Mouse (Mus musculus) lung, embryonic 15.5 days (tissue): ENCODE measurements around the gene Macf1. TPM values are rescaled to one million over a fixed set of nuclear protein-coding genes. Genes with fewer than 3 reads are reported as not detected.
"Not testable (repeated sequence)": the region's sequence is repeated elsewhere in the genome, so short reads cannot be mapped to it uniquely, and the experiment has no call there.

Source experiments
- ATAC-seq: fragments of 200-750 bp; cut with Nextera tagmentation; 2 replicates; pipeline ENCODE4 v1.8.0; 2017; ENCODE audit warnings: moderate number of reproducible peaks, borderline replicate concordance; ENCODE audit not compliant: low FRiP score, low TSS enrichment; ENCODE audit errors: extremely low read depth
- H3K27ac ChIP-seq: fragments of 300-500 bp; sonication (generic); 2 replicates; pipeline ENCODE4 v1.5.1; 2015; ENCODE audit warnings: moderate library complexity, mild to moderate bottlenecking, inconsistent platforms
- H3K27me3 ChIP-seq: fragments of 300-500 bp; sonication (generic); 2 replicates; pipeline ENCODE4 v1.6.1; 2015; ENCODE audit warnings: inconsistent platforms
- H3K36me3 ChIP-seq: fragments of 300-500 bp; sonication (generic); 2 replicates; pipeline ENCODE4 v1.6.1; 2015; ENCODE audit warnings: inconsistent platforms
- H3K4me1 ChIP-seq: fragments of 300-500 bp; sonication (generic); 2 replicates; pipeline ENCODE4 v1.6.1; 2015; ENCODE audit warnings: inconsistent platforms
- H3K4me2 ChIP-seq: fragments of 300-500 bp; sonication (generic); 2 replicates; pipeline ENCODE4 v1.6.1; 2015; ENCODE audit warnings: inconsistent platforms, mild to moderate bottlenecking, moderate library complexity
- H3K4me3 ChIP-seq: fragments of 300-500 bp; sonication (generic); 2 replicates; pipeline ENCODE4 v1.5.1; 2015; ENCODE audit warnings: mild to moderate bottlenecking, inconsistent platforms
- H3K9ac ChIP-seq: fragments of 300-500 bp; sonication (generic); 2 replicates; pipeline ENCODE4 v1.6.1; 2015; ENCODE audit warnings: inconsistent platforms
- H3K9me3 ChIP-seq: fragments of 300-500 bp; sonication (generic); 2 replicates; pipeline ENCODE4 v1.6.1; 2016; ENCODE audit warnings: inconsistent platforms
- WGBS: fragments of 180-500 bp; shearing (Covaris S2); methylation state at CpG from one replicate; pipeline ENCODE4 v1.1.7; 2015; 5-methylcytosine and 5-hydroxymethylcytosine counted together
- polyA plus RNA-seq: library from polyadenylated mRNA; unstranded; fragments of >200 nt; fragmentation: Nextera tagmentation; extraction: Ambion mirVana; gene quantifications from 2 replicates; pipeline ENCODE4 v1.2.1, GENCODE M21; 2015

Macf1 gene
- polyA plus RNA-seq, 1 experiment from 2014 or later: 73.1 TPM

DNA sequence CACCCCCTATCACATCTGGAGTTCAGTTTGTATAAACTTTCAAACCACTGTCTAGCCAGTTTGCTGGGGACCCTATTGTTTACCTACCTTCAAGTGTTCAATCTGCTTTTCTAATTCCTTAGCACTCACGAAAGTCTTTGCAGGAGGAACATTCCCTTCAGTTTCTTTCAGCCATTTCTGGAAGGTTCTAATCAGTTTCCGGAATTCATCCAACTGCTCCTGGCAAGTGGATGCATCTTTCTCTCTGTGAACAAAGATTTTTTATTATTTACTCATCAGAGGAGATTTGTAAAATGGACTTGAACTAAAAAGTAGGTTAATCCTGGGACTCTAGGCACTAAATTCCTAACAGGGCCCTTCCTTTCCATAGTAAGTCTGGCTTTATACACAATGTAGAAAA is 236.1 kb downstream of the Macf1 start:
- no peak for ATAC-seq
- Histone ChIP-seq H3K27ac (no peak overlapping the region), H3K4me2 (no peak overlapping the region), H3K4me1 (no peaks in the 10 kb centered on the region), H3K4me3 (no peak overlapping the region), H3K9ac (no peak overlapping the region), H3K27me3 (no peaks in the 10 kb centered on the region), H3K36me3 (peaks cover 73% of the 10 kb centered on the region), H3K9me3 (no peaks in the 10 kb centered on the region)
- 81% methylated on average over 2 of the region's 2 CpGs for WGBS

DNA sequence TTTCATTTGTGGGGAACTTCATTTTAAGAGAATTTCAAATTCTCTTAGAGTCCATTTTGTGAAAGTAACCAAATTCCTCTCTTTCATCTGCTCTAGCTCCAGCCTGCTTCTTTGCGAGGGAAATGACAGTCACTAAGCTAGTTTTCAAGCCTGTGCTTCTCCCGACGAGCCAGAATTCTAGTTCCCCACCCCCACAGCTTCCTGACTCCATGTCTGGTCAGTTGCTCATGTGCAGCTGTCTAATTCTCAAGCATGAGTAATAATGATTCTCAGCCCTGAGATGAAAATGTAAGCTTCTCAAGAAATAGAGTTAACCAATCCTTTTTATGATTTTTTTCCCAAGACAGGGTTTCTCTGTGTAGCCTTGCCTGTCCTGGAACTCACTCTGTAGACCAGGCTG is 236.9 kb downstream of the Macf1 start:
- Histone ChIP-seq H3K36me3 (peaks cover 66% of the 10 kb centered on the region), H3K4me2 (no peak overlapping the region), H3K27ac (no peak overlapping the region), H3K9ac (no peak overlapping the region), H3K27me3 (no peaks in the 10 kb centered on the region), H3K4me3 (no peak overlapping the region), H3K4me1 (no peaks in the 10 kb centered on the region), H3K9me3 (no peaks in the 10 kb centered on the region)
- WGBS: 39% methylated on average over 3 of the region's 3 CpGs
- no peak for ATAC-seq

DNA sequence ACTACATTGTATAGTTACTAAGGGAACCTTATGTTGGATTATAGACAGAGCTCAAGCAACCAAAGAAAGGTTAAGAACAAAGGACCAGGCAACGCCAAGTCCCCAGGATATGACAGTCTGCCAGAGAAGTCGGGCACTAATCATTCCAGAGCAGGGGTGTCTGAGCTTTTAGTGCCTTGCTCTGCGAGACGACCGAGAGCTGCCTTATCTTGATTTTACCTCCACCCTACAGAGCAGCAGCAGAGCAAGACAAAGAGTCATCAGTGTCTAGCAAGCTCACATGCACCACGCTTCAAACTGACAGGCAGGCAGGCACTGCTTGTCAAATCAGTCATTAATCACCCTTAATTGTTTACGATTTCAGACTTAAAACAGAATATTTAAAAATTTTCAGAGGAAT is 237.4 kb downstream of the Macf1 start:
- H3K4me3 ChIP-seq: no peak overlapping the region
- no peaks in the 10 kb centered on the region for H3K9me3 ChIP-seq
- no peaks in the 10 kb centered on the region for H3K4me1 ChIP-seq
- 31% methylated on average over 7 of the region's 7 CpGs for WGBS
- H3K4me2 ChIP-seq: no peak overlapping the region
- H3K27me3 ChIP-seq: no peaks in the 10 kb centered on the region
- ATAC-seq: no peak
- H3K9ac ChIP-seq: no peak overlapping the region
- H3K36me3 ChIP-seq: peaks cover 61% of the 10 kb centered on the region
- no peak overlapping the region for H3K27ac ChIP-seq

DNA sequence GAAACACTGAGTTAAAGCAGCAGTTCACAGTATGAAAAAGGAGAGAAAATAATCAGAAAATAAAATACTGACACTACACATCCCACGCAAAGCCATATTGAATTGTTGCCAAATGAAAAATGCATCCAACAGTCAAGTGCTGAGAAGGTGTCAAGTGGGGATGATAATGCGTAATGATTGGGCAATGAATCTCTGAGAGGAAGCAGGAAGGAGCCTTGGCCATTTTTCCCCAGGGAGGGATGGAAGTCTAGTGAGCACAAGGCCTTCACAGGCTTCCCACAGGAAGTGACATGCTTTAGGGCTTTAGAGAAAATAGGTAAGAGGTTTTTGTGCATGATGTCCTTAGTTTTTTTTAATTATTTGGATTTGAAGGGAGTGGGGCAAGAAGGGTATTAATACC is 237.9 kb downstream of the Macf1 start:
- not testable (repeated sequence) for H3K27me3 ChIP-seq, H3K9ac ChIP-seq, H3K4me3 ChIP-seq, H3K4me2 ChIP-seq, H3K4me1 ChIP-seq, H3K9me3 ChIP-seq, ATAC-seq, H3K27ac ChIP-seq
- peaks cover 59% of the 10 kb centered on the region for H3K36me3 ChIP-seq
- 63% methylated on average over 2 of the region's 2 CpGs for WGBS

DNA sequence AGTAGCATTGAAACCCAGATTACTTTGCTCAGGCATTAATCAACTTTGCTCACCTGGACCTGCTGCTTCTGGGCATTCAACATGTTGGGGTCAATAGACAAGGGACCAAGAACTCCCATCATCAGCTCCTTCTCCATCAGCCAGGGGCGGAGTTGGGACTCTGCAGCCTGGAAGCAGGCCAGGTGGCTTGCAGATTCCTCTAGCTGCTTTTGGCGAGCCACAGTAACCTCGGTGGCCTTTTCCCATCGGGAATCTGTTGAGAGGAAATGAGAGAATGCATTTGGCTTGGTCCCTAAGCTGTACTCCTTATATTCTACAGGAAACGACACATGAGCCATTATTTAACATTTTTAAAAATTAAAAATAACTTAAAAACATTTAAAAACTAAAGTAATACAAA is 245.7 kb downstream of the Macf1 start:
- Histone ChIP-seq H3K9ac (no peak overlapping the region), H3K36me3 (peaks cover 62% of the 10 kb centered on the region), H3K4me2 (no peak overlapping the region), H3K9me3 (no peaks in the 10 kb centered on the region), H3K27ac (no peak overlapping the region), H3K4me3 (no peak overlapping the region), H3K4me1 (no peaks in the 10 kb centered on the region), H3K27me3 (no peaks in the 10 kb centered on the region)
- 47% methylated on average over 5 of the region's 5 CpGs for WGBS
- no peak for ATAC-seq

DNA sequence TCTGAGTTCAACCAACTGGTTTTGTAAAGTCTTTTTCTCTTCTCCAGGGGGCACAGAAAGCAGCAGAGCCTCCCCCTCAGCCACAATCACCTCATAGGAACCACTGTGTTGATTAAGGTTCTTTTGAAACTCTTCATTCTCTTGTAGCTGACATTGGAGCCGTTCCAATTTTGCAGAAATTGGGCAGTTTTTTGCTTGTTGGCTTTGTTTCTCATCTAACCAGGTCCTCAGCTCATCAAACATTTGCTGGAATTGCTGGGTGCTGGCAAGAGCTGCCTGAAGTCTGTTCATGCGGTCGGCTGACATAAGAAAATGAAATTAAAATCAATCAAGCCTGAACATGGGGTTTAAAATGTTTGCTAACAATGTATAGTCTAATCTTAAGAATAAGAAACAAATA is 251.0 kb downstream of the Macf1 start:
- WGBS: 80% methylated on average over 3 of the region's 3 CpGs
- no peak for ATAC-seq
- Histone ChIP-seq H3K27ac (no peak overlapping the region), H3K27me3 (no peaks in the 10 kb centered on the region), H3K4me1 (no peaks in the 10 kb centered on the region), H3K4me2 (no peak overlapping the region), H3K9ac (no peak overlapping the region), H3K36me3 (peaks cover 61% of the 10 kb centered on the region), H3K9me3 (no peaks in the 10 kb centered on the region), H3K4me3 (no peak overlapping the region)

DNA sequence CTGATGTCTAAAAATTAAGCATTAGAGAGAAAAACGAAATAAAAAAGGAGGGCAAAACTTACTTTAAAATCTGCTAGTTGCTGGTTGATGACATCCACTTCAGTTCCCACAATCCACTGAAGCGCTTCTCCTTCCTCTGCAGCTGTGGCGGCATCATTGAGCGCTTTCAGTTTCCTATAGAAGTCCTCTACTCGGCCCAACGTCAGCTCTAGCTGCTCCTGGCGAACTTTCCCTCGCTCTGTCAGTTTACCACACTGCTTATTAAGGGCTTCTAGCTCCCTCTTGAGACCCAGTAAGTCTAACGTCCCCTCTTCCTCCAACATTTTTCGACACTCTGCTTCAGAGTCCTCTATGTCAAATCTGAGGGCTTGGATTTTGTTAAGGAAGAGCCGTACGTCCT is 252.2 kb downstream of the Macf1 start:
- no peak overlapping the region for H3K4me3 ChIP-seq
- H3K27me3 ChIP-seq: no peaks in the 10 kb centered on the region
- 74% methylated on average over 12 of the region's 12 CpGs for WGBS
- H3K9ac ChIP-seq: no peak overlapping the region
- ATAC-seq: no peak
- H3K27ac ChIP-seq: no peak overlapping the region
- peaks cover 10% of the 10 kb centered on the region for H3K4me1 ChIP-seq
- H3K4me2 ChIP-seq: no peak overlapping the region
- no peaks in the 10 kb centered on the region for H3K9me3 ChIP-seq
- H3K36me3 ChIP-seq: peaks cover 55% of the 10 kb centered on the region

DNA sequence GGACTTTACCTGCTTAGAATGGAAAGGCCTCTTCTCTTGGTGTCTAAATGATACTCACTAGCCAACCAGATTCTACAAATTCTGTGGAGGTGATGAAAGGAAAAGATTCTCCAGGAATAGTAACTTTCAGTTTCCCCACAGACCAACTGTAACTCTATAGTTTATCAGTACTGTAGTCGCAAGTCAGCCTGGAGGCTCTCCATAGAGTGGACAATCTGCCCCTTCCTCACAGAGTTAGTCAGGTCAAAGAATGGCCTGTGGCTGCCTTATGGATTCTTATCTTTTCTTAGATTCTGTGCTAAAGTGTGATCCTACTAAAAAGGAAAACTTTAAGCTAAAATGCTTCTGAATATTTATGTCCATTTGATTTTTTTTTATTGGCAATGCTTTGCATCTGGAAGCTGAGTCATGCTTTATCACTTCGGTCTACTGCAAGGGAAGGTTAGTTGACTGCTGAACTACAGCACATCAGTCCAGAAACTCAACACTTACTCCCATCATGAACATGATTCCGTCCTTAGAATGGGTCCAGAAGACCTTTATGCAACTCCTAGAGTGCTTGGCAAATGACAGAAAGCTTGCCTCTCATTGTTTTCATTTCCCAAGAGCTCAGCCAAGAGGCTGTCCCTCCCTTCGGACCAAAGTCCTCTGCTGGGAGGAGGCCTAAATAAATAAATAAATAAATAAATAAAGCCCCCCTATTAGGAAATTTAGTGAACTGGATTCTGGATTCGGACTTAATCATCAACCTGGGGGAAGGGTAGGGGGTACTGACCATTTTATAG is 256.1 kb downstream of the Macf1 start:
- Histone ChIP-seq H3K9me3 (no peaks in the 10 kb centered on the region), H3K4me1 (peaks cover 25% of the 10 kb centered on the region), H3K4me3 (no peak overlapping the region), H3K27me3 (no peaks in the 10 kb centered on the region), H3K4me2 (no peak overlapping the region), H3K36me3 (peaks cover 24% of the 10 kb centered on the region), H3K9ac (no peak overlapping the region), H3K27ac (0 out of 2 replicates have a peak overlapping the region, but pooled peaks have one; percentile 16)
- ATAC-seq: no peak
- WGBS: 77% methylated on average over 5 of the region's 5 CpGs

DNA sequence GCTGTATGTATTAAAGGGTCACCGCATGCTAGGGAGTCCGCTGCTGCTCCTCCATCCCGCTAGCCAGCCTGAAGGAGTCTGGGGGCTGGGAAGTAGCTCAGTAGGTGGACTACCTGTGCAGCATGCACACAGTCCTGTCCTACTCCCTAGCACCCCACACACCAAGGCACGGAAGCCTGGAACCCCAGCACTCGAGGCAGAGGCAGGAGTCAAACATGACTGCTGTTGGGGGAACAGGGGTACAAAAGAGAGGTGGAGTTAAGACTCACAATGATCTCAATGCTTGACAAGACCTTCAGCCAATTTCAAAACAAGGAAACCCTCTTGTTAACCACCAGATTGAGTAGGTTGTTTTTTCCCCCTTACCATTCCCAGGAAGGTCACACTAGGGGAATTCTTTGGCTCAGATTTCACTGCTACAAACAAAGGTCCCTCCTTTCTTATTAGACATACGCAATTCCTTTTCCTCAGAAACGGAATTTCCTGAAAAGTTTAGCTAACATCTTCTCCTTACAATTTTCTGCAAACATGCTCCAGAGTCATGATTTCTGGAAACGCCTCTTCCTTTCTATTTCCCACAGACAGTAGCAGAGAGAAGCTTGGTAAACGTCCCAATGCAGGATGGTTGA is 256.8 kb downstream of the Macf1 start:
- peaks cover 17% of the 10 kb centered on the region for H3K36me3 ChIP-seq
- H3K27ac ChIP-seq: 0 out of 2 replicates have a peak overlapping the region, but pooled peaks have one; percentile 6
- H3K4me1 ChIP-seq: peaks cover 31% of the 10 kb centered on the region
- WGBS: 82% methylated on average over 9 of the region's 9 CpGs
- H3K27me3 ChIP-seq: no peaks in the 10 kb centered on the region
- H3K4me3 ChIP-seq: no peak overlapping the region
- H3K4me2 ChIP-seq: no peak overlapping the region
- ATAC-seq: no peak
- no peaks in the 10 kb centered on the region for H3K9me3 ChIP-seq
- H3K9ac ChIP-seq: no peak overlapping the region

DNA sequence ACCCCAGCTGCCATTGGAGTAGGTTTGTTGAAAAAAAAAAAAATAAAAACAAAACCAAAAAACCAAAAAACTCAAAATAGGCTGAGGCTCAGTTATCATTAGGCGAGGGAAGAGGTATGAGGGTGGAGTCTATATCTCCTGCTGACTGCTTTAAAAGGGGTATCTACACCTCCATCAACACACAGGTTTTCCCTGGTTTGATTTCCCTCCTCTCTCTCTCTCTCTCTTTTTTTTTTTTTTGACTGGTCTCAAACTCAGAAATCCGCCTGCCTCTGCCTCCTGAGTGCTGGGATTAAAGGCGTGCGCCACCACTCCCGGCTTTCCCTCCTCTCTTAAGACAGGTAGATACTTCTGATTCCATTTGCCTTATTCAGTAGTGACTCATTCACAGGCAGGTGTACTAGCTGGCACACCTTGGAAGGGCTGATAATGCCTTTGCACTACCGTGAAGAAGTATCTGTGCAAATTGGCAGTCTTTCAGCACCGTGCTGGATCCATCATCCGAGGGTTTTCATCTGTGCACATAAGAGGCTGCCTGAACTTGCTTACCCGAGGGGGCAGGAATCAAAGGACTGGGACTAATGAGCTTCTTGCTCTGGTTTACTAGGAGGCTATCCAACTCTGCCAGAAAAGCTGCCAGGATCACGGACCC is 257.6 kb downstream of the Macf1 start:
- no peak overlapping the region for H3K9ac ChIP-seq
- H3K27ac ChIP-seq: peak overlapping the region; percentile 45; the same call in 1 of the 2 replicates
- no peaks in the 10 kb centered on the region for H3K27me3 ChIP-seq

DNA sequence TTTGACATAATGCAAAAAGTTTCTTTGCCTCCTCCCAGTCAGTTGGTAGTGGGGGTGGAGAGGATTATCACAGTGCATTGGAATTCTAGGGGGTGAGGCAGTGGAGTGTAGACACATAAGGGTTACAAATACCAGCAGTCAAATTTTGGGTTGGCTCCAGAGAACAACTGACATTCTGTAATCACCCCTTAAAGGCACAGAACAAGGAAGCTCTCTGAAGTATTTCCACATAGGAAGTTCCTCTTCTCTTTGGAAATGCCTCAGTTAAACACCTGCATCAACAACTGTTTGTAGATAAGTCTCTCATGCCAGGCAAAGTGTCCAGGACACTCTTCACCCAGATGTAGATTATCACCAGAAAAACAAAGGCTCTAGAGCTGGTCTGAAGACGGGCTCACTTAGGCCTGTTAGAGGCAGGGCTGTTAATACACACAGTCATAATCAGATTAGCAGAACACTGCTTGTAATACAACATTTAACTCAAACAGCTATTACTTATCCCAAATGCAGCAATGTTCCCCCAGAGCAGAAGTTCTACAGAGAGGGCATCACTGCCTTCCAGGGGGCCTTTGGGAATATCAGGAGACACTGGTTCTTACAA is 258.4 kb downstream of the Macf1 start:
- no peak overlapping the region for H3K4me3 ChIP-seq
- 0 out of 2 replicates have a peak, but pooled peaks cover 8% of the 10 kb centered on the region for H3K36me3 ChIP-seq
- H3K27ac ChIP-seq: peak overlapping the region; percentile 45
- H3K4me1 ChIP-seq: peaks cover 31% of the 10 kb centered on the region
- H3K9ac ChIP-seq: no peak overlapping the region
- no peak overlapping the region for H3K4me2 ChIP-seq
- H3K9me3 ChIP-seq: no peaks in the 10 kb centered on the region
- no peaks in the 10 kb centered on the region for H3K27me3 ChIP-seq
- WGBS: 54% methylated on average over 1 of the region's 1 CpGs
- ATAC-seq: peak; percentile 76; the same call in 1 of the 2 replicates

More for the DNA sequence above, 257.6 kb downstream of the Macf1 start:
- Histone ChIP-seq H3K9me3 (no peaks in the 10 kb centered on the region), H3K4me1 (peaks cover 31% of the 10 kb centered on the region), H3K36me3 (0 out of 2 replicates have a peak, but pooled peaks cover 11% of the 10 kb centered on the region), H3K4me2 (no peak overlapping the region), H3K4me3 (no peak overlapping the region)
- no peak for ATAC-seq
- 82% methylated on average over 10 of the region's 10 CpGs for WGBS

DNA sequence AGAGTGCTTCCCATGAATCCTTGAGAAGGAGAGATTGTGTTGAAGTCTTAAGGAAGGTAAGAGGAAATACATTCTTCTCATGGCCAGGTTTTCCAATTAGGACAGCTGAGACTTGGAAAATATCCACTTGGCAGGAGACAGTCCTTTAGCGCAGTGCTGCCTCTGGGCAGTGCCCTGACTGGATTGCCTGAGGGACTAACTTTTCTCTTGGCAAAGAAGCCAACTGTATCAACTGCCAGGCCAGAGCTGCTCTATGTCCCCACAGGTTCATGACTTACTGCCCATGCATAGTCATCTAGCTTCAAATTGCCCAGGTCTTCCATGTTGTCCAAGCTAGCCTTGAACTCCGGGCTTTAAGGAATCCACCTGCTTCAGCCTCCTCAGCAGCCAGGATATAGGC is 260.1 kb downstream of the Macf1 start:
- no peak overlapping the region for H3K27ac ChIP-seq
- WGBS: 96% methylated on average over 2 of the region's 2 CpGs
- H3K9me3 ChIP-seq: no peaks in the 10 kb centered on the region
- no peaks in the 10 kb centered on the region for H3K36me3 ChIP-seq
- ATAC-seq: no peak
- H3K4me1 ChIP-seq: peaks cover 31% of the 10 kb centered on the region
- H3K4me2 ChIP-seq: no peak overlapping the region
- H3K9ac ChIP-seq: no peak overlapping the region
- H3K27me3 ChIP-seq: no peaks in the 10 kb centered on the region
- H3K4me3 ChIP-seq: no peak overlapping the region
